Mouse (Mus musculus) limb, embryonic 15.5 days (tissue): ENCODE measurements at regions not wholly inside any gene's neighbourhood (a gene's known extent, or its start where the extent isn't known, plus 50 kb on each side); places are given as distances from the start of the nearest gene placed in this dataset.

Source experiments
- ATAC-seq: fragments of 200-750 bp; cut with Nextera tagmentation; 2 replicates; pipeline ENCODE4 v1.8.0; 2017; ENCODE audit warnings: low read depth, moderate TSS enrichment; ENCODE audit not compliant: insufficient number of reproducible peaks, low FRiP score, low TSS enrichment
- H3K27ac ChIP-seq: fragments of 300-500 bp; sonication (generic); 2 replicates; pipeline ENCODE4 v1.5.1; 2015; ENCODE audit warnings: moderate library complexity, mild to moderate bottlenecking, inconsistent platforms
- H3K27me3 ChIP-seq: fragments of 300-500 bp; sonication (generic); 2 replicates; pipeline ENCODE4 v1.6.1; 2015; ENCODE audit warnings: inconsistent platforms
- H3K36me3 ChIP-seq: fragments of 300-500 bp; sonication (generic); 2 replicates; pipeline ENCODE4 v1.6.1; 2015; ENCODE audit warnings: inconsistent platforms
- H3K4me1 ChIP-seq: fragments of 300-500 bp; sonication (generic); 2 replicates; pipeline ENCODE4 v1.6.1; 2015; ENCODE audit warnings: inconsistent platforms
- H3K4me2 ChIP-seq: fragments of 300-500 bp; sonication (generic); 2 replicates; pipeline ENCODE4 v1.6.1; 2015; ENCODE audit warnings: mild to moderate bottlenecking, inconsistent platforms
- H3K4me3 ChIP-seq: fragments of 300-500 bp; sonication (generic); 2 replicates; pipeline ENCODE4 v1.5.1; 2015; ENCODE audit warnings: mild to moderate bottlenecking, inconsistent platforms
- H3K9ac ChIP-seq: fragments of 300-500 bp; sonication (generic); 2 replicates; pipeline ENCODE4 v1.6.1; 2015; ENCODE audit warnings: inconsistent platforms
- H3K9me3 ChIP-seq: fragments of 300-500 bp; sonication (generic); 2 replicates; pipeline ENCODE4 v1.6.1; 2016; ENCODE audit warnings: inconsistent platforms
- WGBS: fragments of 180-500 bp; shearing (Covaris S2); methylation state at CpG from one replicate; pipeline ENCODE4 v1.1.7; 2015; 5-methylcytosine and 5-hydroxymethylcytosine counted together

- no peaks in the 10 kb centered on the region for H3K27me3 ChIP-seq
- no peak overlapping the region for H3K4me2 ChIP-seq
- no peaks in the 10 kb centered on the region for H3K36me3 ChIP-seq
- no peaks in the 10 kb centered on the region for H3K9me3 ChIP-seq
- 30% methylated on average over 24 of the region's 24 CpGs for WGBS
- no peak overlapping the region for H3K27ac ChIP-seq
- H3K9ac ChIP-seq: no peak overlapping the region
- no peaks in the 10 kb centered on the region; the same call in 1 of the 2 replicates for H3K4me1 ChIP-seq
- no peak for ATAC-seq
- H3K4me3 ChIP-seq: no peak overlapping the region
These were observed 224.5 kb downstream of the Ankrd16 start for GRCm38 (mm10) chr2:12001938-12002899.

GRCm38 (mm10) chr2:12004330-12004729, 226.7 kb downstream of the Ankrd16 start:
- H3K9me3 ChIP-seq: no peaks in the 10 kb centered on the region
- no peak for ATAC-seq
- no peaks in the 10 kb centered on the region for H3K27me3 ChIP-seq
- H3K36me3 ChIP-seq: no peaks in the 10 kb centered on the region
- H3K4me3 ChIP-seq: no peak overlapping the region
- WGBS: 32% methylated on average over 4 of the region's 4 CpGs
- no peak overlapping the region for H3K27ac ChIP-seq
- H3K4me2 ChIP-seq: no peak overlapping the region
- no peak overlapping the region for H3K9ac ChIP-seq
- H3K4me1 ChIP-seq: no peaks in the 10 kb centered on the region; the same call in 1 of the 2 replicates

GRCm38 (mm10) chr2:12007201-12007600, 229.5 kb downstream of the Ankrd16 start:
- Histone ChIP-seq H3K4me3 (no peak overlapping the region), H3K36me3 (no peaks in the 10 kb centered on the region), H3K4me1 (no peaks in the 10 kb centered on the region; the same call in 1 of the 2 replicates), H3K27ac (no peak overlapping the region), H3K4me2 (no peak overlapping the region), H3K9ac (no peak overlapping the region), H3K9me3 (no peaks in the 10 kb centered on the region), H3K27me3 (no peaks in the 10 kb centered on the region)
- WGBS: 83% methylated on average over 4 of the region's 4 CpGs
- no peak for ATAC-seq

- no peak overlapping the region for H3K9ac ChIP-seq
- no peak for ATAC-seq
- H3K27ac ChIP-seq: no peak overlapping the region
These were observed 233.8 kb downstream of the Ankrd16 start for GRCm38 (mm10) chr2:12011441-12011840.

GRCm38 (mm10) chr2:12019607-12020006, 241.9 kb downstream of the Ankrd16 start:
- H3K9me3 ChIP-seq: no peaks in the 10 kb centered on the region
- H3K27ac ChIP-seq: no peak overlapping the region
- no peak overlapping the region for H3K4me2 ChIP-seq
- no peak for ATAC-seq
- H3K36me3 ChIP-seq: no peaks in the 10 kb centered on the region
- no peak overlapping the region for H3K4me3 ChIP-seq
- H3K4me1 ChIP-seq: no peaks in the 10 kb centered on the region
- WGBS: 26% methylated on average over 1 of the region's 1 CpGs
- H3K9ac ChIP-seq: no peak overlapping the region
- no peaks in the 10 kb centered on the region for H3K27me3 ChIP-seq

More at GRCm38 (mm10) chr2:12011441-12011840, 233.8 kb downstream of the Ankrd16 start:
- Histone ChIP-seq H3K36me3 (no peaks in the 10 kb centered on the region), H3K9me3 (no peaks in the 10 kb centered on the region), H3K4me2 (no peak overlapping the region), H3K4me3 (no peak overlapping the region), H3K4me1 (no peaks in the 10 kb centered on the region), H3K27me3 (no peaks in the 10 kb centered on the region)
- 38% methylated on average over 3 of the region's 3 CpGs for WGBS

GRCm38 (mm10) chr2:12023402-12024111, 245.9 kb downstream of the Ankrd16 start:
- no peaks in the 10 kb centered on the region for H3K36me3 ChIP-seq
- H3K9ac ChIP-seq: no peak overlapping the region
- H3K9me3 ChIP-seq: no peaks in the 10 kb centered on the region
- no peak overlapping the region for H3K4me2 ChIP-seq
- H3K4me1 ChIP-seq: no peaks in the 10 kb centered on the region
- no peak for ATAC-seq
- no peak overlapping the region for H3K4me3 ChIP-seq
- 41% methylated on average over 10 of the region's 10 CpGs for WGBS
- no peak overlapping the region for H3K27ac ChIP-seq
- H3K27me3 ChIP-seq: no peaks in the 10 kb centered on the region

- Histone ChIP-seq H3K9ac (no peak overlapping the region), H3K9me3 (no peaks in the 10 kb centered on the region), H3K36me3 (no peaks in the 10 kb centered on the region), H3K27ac (no peak overlapping the region), H3K4me1 (no peaks in the 10 kb centered on the region), H3K27me3 (no peaks in the 10 kb centered on the region), H3K4me2 (no peak overlapping the region), H3K4me3 (no peak overlapping the region)
- 70% methylated on average over 1 of the region's 1 CpGs for WGBS
- ATAC-seq: no peak
These were observed 248.5 kb downstream of the Ankrd16 start for GRCm38 (mm10) chr2:12026220-12026619.

- Histone ChIP-seq H3K9me3 (no peaks in the 10 kb centered on the region), H3K27ac (peak overlapping the region; percentile 61), H3K27me3 (no peaks in the 10 kb centered on the region), H3K4me1 (no peaks in the 10 kb centered on the region), H3K36me3 (no peaks in the 10 kb centered on the region), H3K4me2 (0 out of 2 replicates have a peak overlapping the region, but pooled peaks have one; percentile 12), H3K9ac (no peak overlapping the region), H3K4me3 (no peak overlapping the region)
- ATAC-seq: no peak
- WGBS: 56% methylated on average over 11 of the region's 11 CpGs
These were observed 256.0 kb downstream of the Ankrd16 start for GRCm38 (mm10) chr2:12033518-12034322.

- no peaks in the 10 kb centered on the region for H3K9me3 ChIP-seq
- 46% methylated on average over 8 of the region's 8 CpGs for WGBS
- no peak overlapping the region for H3K27ac ChIP-seq
- ATAC-seq: no peak
- no peaks in the 10 kb centered on the region for H3K4me1 ChIP-seq
- H3K36me3 ChIP-seq: no peaks in the 10 kb centered on the region
- no peak overlapping the region for H3K4me2 ChIP-seq
- H3K4me3 ChIP-seq: no peak overlapping the region
- no peaks in the 10 kb centered on the region for H3K27me3 ChIP-seq
- no peak overlapping the region for H3K9ac ChIP-seq
These were observed 256.6 kb downstream of the Ankrd16 start for GRCm38 (mm10) chr2:12034323-12034585.

- Histone ChIP-seq H3K27me3 (no peaks in the 10 kb centered on the region), H3K27ac (no peak overlapping the region), H3K36me3 (no peaks in the 10 kb centered on the region), H3K4me3 (no peak overlapping the region), H3K9me3 (no peaks in the 10 kb centered on the region), H3K9ac (no peak overlapping the region), H3K4me2 (no peak overlapping the region), H3K4me1 (0 out of 2 replicates have a peak, but pooled peaks cover 3% of the 10 kb centered on the region)
- WGBS: 56% methylated on average over 7 of the region's 7 CpGs
- no peak for ATAC-seq
These were observed 252.3 kb downstream of the Itga8 start for GRCm38 (mm10) chr2:12049386-12049785.

- no peak for ATAC-seq
- no peaks in the 10 kb centered on the region for H3K36me3 ChIP-seq
- H3K9ac ChIP-seq: no peak overlapping the region
- no peaks in the 10 kb centered on the region for H3K9me3 ChIP-seq
- no peak overlapping the region for H3K4me2 ChIP-seq
- H3K4me3 ChIP-seq: no peak overlapping the region
- 0 out of 2 replicates have a peak, but pooled peaks cover 3% of the 10 kb centered on the region for H3K4me1 ChIP-seq
- H3K27me3 ChIP-seq: no peaks in the 10 kb centered on the region
- H3K27ac ChIP-seq: no peak overlapping the region
These were observed 251.8 kb downstream of the Itga8 start for GRCm38 (mm10) chr2:12049972-12050371.
